9 mouse cellular contexts compared by ENCODE assay signal in the genomic region with DNA sequence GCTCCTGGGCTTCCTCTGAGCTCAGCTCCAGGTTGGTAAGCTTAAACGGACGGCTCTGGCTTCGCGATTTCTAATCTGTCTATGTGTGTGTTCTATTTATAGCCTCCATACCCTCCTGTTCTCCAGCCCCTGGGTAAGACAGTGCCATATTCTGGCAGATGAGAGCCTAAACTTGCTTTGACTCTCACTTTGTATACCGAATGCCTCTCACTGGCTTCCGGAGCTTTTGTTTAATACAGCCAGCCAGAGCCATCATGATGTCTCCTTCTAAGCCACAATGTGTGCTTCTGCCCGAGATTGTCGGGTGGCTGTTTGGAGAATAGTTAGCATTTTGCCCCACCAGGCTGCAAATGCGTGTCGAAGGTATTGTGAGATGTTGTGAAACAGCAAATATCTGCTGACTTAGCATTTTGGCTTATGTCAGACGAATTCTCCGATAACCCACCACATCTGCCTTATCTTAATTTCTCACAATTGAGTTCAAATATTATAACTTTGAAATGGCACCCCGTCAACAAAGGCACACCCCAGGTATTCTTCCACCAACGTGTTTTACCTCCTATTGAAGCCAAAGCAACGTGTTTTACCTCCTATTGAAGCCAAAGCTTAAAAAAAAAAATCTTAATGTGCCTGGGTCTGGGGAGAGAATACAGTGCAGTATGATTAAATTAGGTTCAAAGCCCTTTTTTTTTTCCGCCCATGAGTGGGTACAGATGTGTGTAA.
DNase-seq lines count a peak whose midpoint lies in the region; ATAC-seq and TF ChIP-seq lines count a peak whose summit lies in the region.
"Had no signal": no experiment of that assay in that cellular context is flagged by ENCODE, and none has a peak within 500 bp of the region (broad histone marks: within the 10 kb centered on the region; RNA-seq: fewer than 3 reads in every experiment).

No protein-coding gene starts in this region.

- H3K9me3 ChIP-seq in heart, postnatal 0 days (replicated peaks; ENCODE audit: control insufficient read depth, low read length): no peaks in the 10 kb centered on the region
- no peaks in the 10 kb centered on the region for H3K9me3 ChIP-seq in limb, embryonic 10.5 days (replicated peaks)

- intact Hi-C loops in heart, postnatal 36 days (cut with DNase I): no loop called here

- H3K4me3 ChIP-seq in heart, postnatal 0 days (ENCODE audit: low read depth, low read length): peak overlapping the region; percentile 45
- peak overlapping the region; percentile 46 for H3K4me3 ChIP-seq in limb, embryonic 10.5 days

- TF ChIP-seq EP300 in heart, postnatal 0 days (IDR thresholded peaks at IDR 0.05; ENCODE audit: low read depth): no peak

- WGBS in heart, postnatal 0 days: 5% methylated on average over 16 of the region's 16 CpGs
- WGBS in limb, embryonic 10.5 days: 8% methylated on average over 16 of the region's 16 CpGs

- ATAC-seq in heart, postnatal 0 days (ENCODE audit: insufficient read depth, low read depth): no peak
- peak; percentile 42 for ATAC-seq in granulocyte monocyte progenitor cell, adult 5-6 weeks (replicated peaks; ENCODE audit: poor library complexity, severe bottlenecking)

- DNase-seq in heart, postnatal 0 days (ENCODE audit: low spot score): no peak
- DNase-seq in heart, postnatal 36 days: no peak
- peak; percentile 48 to 54 for DNase-seq in cerebellum, postnatal 10 days
- DNase-seq in limb, embryonic 10.5 days (ENCODE audit: low spot score): peak; percentile 55
- DNase-seq in retina, postnatal 1 day: peak; percentile 61
- no peak for DNase-seq in urinary bladder, postnatal 4 days (ENCODE audit: low spot score in 2 of 2)
- no peak for DNase-seq in urinary bladder, adult 18-20 months (ENCODE audit: low spot score in 2 of 2)

- H3K4me2 ChIP-seq in heart, postnatal 0 days (ENCODE audit: low read depth, low read length): peak overlapping the region; percentile 72

- H3K36me3 ChIP-seq in heart, postnatal 0 days (replicated peaks; ENCODE audit: control insufficient read depth, insufficient read depth, low read length): no peaks in the 10 kb centered on the region
- no peaks in the 10 kb centered on the region for H3K36me3 ChIP-seq in limb, embryonic 10.5 days

- no peak overlapping the region for H3K27ac ChIP-seq in heart, postnatal 0 days (ENCODE audit: low read depth)
- H3K27ac ChIP-seq in limb, embryonic 10.5 days: 0 out of 2 replicates have a peak overlapping the region, but pooled peaks have one; percentile 11
- H3K27ac ChIP-seq: macrophage had no signal

- 0 out of 2 replicates have a peak, but pooled peaks cover 9% of the 10 kb centered on the region for H3K4me1 ChIP-seq in heart, postnatal 0 days (ENCODE audit: control insufficient read depth, insufficient read depth)
- peaks cover 20% of the 10 kb centered on the region for H3K4me1 ChIP-seq in limb, embryonic 10.5 days

- TF ChIP-seq CTCF in heart, postnatal 0 days (IDR thresholded peaks at IDR 0.05; ENCODE audit: low read depth): no peak

- H3K27me3 ChIP-seq in heart, postnatal 0 days (ENCODE audit: control insufficient read depth, insufficient read depth, low read length): peaks cover 12% of the 10 kb centered on the region
- peaks cover 41% of the 10 kb centered on the region for H3K27me3 ChIP-seq in limb, embryonic 10.5 days (ENCODE audit: low read depth, poor library complexity, severe bottlenecking)

- no peak overlapping the region for H3K9ac ChIP-seq in heart, postnatal 0 days (replicated peaks; ENCODE audit: low read depth, low read length)

Comparison
In these comparisons a context has a peak if more than half of its experiments do, and no peak if none do; other contexts are left out.
1. DNase-seq: peak in cerebellum, postnatal 10 days (2 of 2), limb, embryonic 10.5 days (single experiment) and retina, postnatal 1 day (single experiment); none in heart, postnatal 0 days (single experiment), heart, postnatal 36 days (0 of 2), urinary bladder, postnatal 4 days (0 of 2) and urinary bladder, adult 18-20 months (0 of 2).